Mouse (Mus musculus): ENCODE results near the gene Tsen34.

DNA sequence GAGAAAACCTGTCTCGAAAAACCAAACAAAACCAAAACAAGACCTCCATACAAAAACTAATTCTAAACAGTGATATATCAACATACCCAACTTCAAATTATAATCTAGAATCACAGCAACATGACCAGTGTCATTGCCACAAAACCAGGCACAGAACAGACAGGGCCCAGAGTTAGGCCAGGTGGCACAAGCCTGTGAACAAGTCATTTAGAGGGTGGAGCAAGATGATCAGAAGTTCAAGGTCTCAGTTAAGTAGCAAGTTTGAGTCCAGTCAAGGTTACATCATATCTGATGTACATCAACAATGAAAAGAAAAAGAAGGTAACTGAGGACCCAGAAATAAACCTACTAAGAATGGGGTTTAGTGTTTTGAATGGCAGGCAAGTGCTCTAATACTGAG is 16.3 kb downstream of the Tsen34 start:
- TF ChIP-seq EP300 (IDR thresholded peaks at IDR 0.05; ENCODE audit: insufficient read depth, low read depth, low read length) (no peak), CTCF (IDR thresholded peaks at IDR 0.05; ENCODE audit: low read depth, low read length) (no peak)
